Mouse (Mus musculus) heart, postnatal 0 days (tissue): ENCODE results near the gene Fam206a. TPM values are rescaled to one million over a fixed set of nuclear protein-coding genes. Genes with fewer than 3 reads are reported as not detected.
A peak's percentile ranks its signal among the peaks of the same experiment; 100 is the strongest.

Source experiments
- ATAC-seq: fragments of 200-750 bp; cut with Nextera tagmentation; 2 replicates; pipeline ENCODE4 v1.8.0; 2017; ENCODE audit warnings: low read depth, moderate number of reproducible peaks, moderate library complexity; ENCODE audit not compliant: insufficient read depth
- DNase-seq: peaks from one replicate; pipeline ENCODE4 v3.0.0-alpha.2; 2016; ENCODE audit warnings: low spot score
- H3K27ac ChIP-seq: fragments of 300-500 bp; sonication (generic); 2 replicates; pipeline ENCODE4 v1.5.1; 2014; ENCODE audit warnings: low read depth, mild to moderate bottlenecking
- H3K27me3 ChIP-seq: fragments of 300-500 bp; sonication (generic); 2 replicates; pipeline ENCODE4 v1.6.1; 2014; ENCODE audit warnings: low read length, mixed read lengths; ENCODE audit not compliant: control insufficient read depth, insufficient read depth
- H3K36me3 ChIP-seq: fragments of 300-500 bp; sonication (generic); replicated peaks from 2 replicates; pipeline ENCODE4 v1.6.1; 2014; ENCODE audit warnings: low read length, mixed read lengths; ENCODE audit not compliant: control insufficient read depth, insufficient read depth
- H3K4me1 ChIP-seq: fragments of 300-500 bp; sonication (generic); 2 replicates; pipeline ENCODE4 v1.6.1; 2014; ENCODE audit warnings: antibody characterized with exemption; ENCODE audit not compliant: control insufficient read depth, insufficient read depth
- H3K4me2 ChIP-seq: fragments of 300-500 bp; sonication (generic); 2 replicates; pipeline ENCODE4 v1.6.1; 2014; ENCODE audit warnings: low read depth, mild to moderate bottlenecking, low read length, moderate library complexity
- H3K4me3 ChIP-seq: fragments of 300-500 bp; sonication (generic); 2 replicates; pipeline ENCODE4 v1.5.1; 2014; ENCODE audit warnings: low read depth, low read length
- H3K9ac ChIP-seq: fragments of 300-500 bp; sonication (generic); replicated peaks from 2 replicates; pipeline ENCODE4 v1.6.1; 2014; ENCODE audit warnings: low read depth, low read length, mixed read lengths
- H3K9me3 ChIP-seq: fragments of 300-500 bp; sonication (generic); replicated peaks from 2 replicates; pipeline ENCODE4 v1.6.1; 2016; ENCODE audit warnings: low read length; ENCODE audit not compliant: control insufficient read depth
- CTCF ChIP-seq: IDR thresholded peaks from 2 replicates; pipeline ENCODE4 v1.5.1; 2016; ENCODE audit warnings: antibody characterized with exemption, control low read depth, low read depth
- EP300 ChIP-seq: IDR thresholded peaks from 2 replicates; pipeline ENCODE4 v1.6.1; 2016; ENCODE audit warnings: antibody characterized with exemption, low read depth
- whole genome bisulfite sequencing: fragments of 180-500 bp; shearing (Covaris S2); extraction: QIAGEN DNeasy Blood & Tissue Kit; methylation state at CpG from one replicate; pipeline ENCODE4 v1.1.7; 2014; 5-methylcytosine and 5-hydroxymethylcytosine counted together
- polyA plus RNA-seq: library from polyadenylated mRNA; unstranded; fragments of >200 nt; fragmentation: Nextera tagmentation; extraction: Ambion mirVana; gene quantifications from 2 replicates; pipeline ENCODE4 v1.2.1, GENCODE M21; 2015
- total RNA-seq: library from RNA; depleted of rRNA; stranded (reverse); fragments of >200 nt; gene quantifications from 2 replicates; pipeline ENCODE4 v1.2.3, GENCODE M21; 2014; ENCODE audit warnings: low replicate concordance; rRNA removed

The Fam206a gene
- total RNA-seq (0.89 and 3.9 TPM in 2 replicates), polyA plus RNA-seq (4.0 and 4.2 TPM in 2 replicates)

DNA sequence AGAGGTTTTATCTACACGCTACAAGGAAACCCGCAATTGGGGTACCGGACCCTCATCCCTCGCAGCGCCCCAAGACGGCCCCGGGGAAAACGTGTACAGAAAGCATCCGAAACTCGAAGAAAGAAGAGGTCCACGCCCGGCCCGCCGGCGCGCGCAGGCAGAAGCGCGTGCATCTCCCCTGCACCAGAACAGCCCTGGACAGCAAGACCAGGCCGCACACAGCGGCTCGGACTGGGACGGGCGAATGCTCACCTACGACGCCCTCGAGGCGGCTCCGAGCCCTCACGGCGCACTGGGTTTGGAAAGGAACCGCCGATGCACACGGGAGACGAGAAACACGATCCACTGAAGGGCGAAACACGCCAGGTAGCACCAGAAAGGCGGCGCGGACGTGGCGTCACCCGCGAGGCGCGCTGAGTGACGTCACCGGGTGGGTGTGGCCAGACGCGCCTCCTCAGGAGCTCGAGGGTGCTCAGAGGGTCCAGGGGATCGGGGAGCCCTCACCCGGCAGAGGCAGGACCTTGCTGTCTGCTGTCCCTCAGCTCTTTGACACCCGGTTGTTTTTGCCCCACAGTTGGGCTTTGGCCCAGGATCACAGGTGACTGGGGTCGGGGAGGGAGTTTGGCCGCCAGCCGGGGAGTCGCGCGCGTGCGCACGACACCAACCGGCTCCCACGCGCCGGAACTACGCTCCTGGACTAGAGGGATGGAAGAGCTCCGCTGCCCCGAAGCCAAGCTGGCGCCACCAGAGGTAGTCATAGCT is at the start of gene Fam206a, which contains the start of gene Elp1:
Fam206a (plus strand) TSS at position 439 of the 762 bp plus-strand sequence.
Elp1 (minus strand) TSS at position 425 of the 762 bp plus-strand sequence.
- peaks cover 43% of the 10 kb centered on the region for H3K36me3 ChIP-seq
- no peaks in the 10 kb centered on the region for H3K27me3 ChIP-seq
- peak within 1 kb of the TSS; percentile 78 for H3K9ac ChIP-seq
- peak within 1 kb of the TSS; percentile 62 for H3K27ac ChIP-seq
- under 1% methylated on average over 72 of the region's 72 CpGs for WGBS
- ATAC-seq (peak; percentile 95), DNase-seq (peak; percentile 79)
- H3K4me3 ChIP-seq: peak within 1 kb of the TSS; percentile 86
- no peaks in the 10 kb centered on the region for H3K9me3 ChIP-seq
- TF ChIP-seq CTCF (no peak), EP300 (no peak)
- H3K4me1 ChIP-seq: peaks cover 18% of the 10 kb centered on the region
- peak within 1 kb of the TSS; percentile 91 for H3K4me2 ChIP-seq

- Histone ChIP-seq H3K4me3 (no peak overlapping the region), H3K4me1 (no peaks in the 10 kb centered on the region), H3K9ac (no peak overlapping the region), H3K27ac (no peak overlapping the region), H3K36me3 (peaks cover 89% of the 10 kb centered on the region), H3K9me3 (no peaks in the 10 kb centered on the region), H3K27me3 (no peaks in the 10 kb centered on the region), H3K4me2 (no peak overlapping the region)
- ATAC-seq (no peak), DNase-seq (no peak)
- WGBS: 87% methylated on average over 5 of the region's 5 CpGs
- TF ChIP-seq EP300 (no peak), CTCF (no peak)
Observed at GRCm38 (mm10) chr4:56756021-56756420, 46.1 kb upstream of the Fam206a start.

- 89% methylated on average over 10 of the region's 10 CpGs for WGBS
- no peak for TF ChIP-seq EP300
- no peak for TF ChIP-seq CTCF
- Histone ChIP-seq H3K4me2 (no peak overlapping the region), H3K36me3 (peaks cover 84% of the 10 kb centered on the region), H3K27me3 (no peaks in the 10 kb centered on the region), H3K27ac (no peak overlapping the region), H3K9me3 (no peaks in the 10 kb centered on the region), H3K4me1 (no peaks in the 10 kb centered on the region), H3K9ac (no peak overlapping the region), H3K4me3 (no peak overlapping the region)
- no peak for DNase-seq
- no peak for ATAC-seq
Observed at GRCm38 (mm10) chr4:56756966-56757600, 45.1 kb upstream of the Fam206a start.

GRCm38 (mm10) chr4:56757693-56758092 is 44.5 kb upstream of the Fam206a start:
- no peaks in the 10 kb centered on the region for H3K4me1 ChIP-seq
- WGBS: 89% methylated on average over 1 of the region's 1 CpGs

DNA sequence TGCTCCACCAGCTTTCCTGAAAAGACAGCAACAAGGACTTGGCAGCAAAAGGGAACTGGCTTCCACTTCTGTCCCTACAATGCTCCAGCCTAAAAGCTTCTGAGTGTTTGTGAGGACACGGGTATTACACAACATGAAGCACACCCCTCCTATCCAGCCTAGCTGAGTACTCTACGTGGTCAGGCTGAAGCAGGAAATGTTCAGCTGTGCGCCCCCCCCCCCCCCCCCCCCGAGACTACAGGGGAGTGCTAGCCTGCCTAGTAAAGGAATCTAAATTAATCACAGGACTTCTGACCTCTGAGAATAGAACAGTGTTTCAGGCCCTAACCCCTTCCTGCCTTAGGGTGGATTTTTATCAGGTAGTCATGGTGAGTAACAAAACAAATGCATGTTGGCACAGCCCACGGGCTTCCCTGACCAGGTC is 34.3 kb upstream of the Fam206a start:
- no peak for TF ChIP-seq CTCF
- no peak for TF ChIP-seq EP300
- no peak overlapping the region for H3K4me3 ChIP-seq
- H3K36me3 ChIP-seq: peaks cover 85% of the 10 kb centered on the region
- DNase-seq (no peak), ATAC-seq (peak; percentile 64)
- no peaks in the 10 kb centered on the region for H3K27me3 ChIP-seq
- H3K9me3 ChIP-seq: no peaks in the 10 kb centered on the region
- H3K4me1 ChIP-seq: no peaks in the 10 kb centered on the region
- peak overlapping the region; percentile 30; the same call in 1 of the 2 replicates for H3K27ac ChIP-seq
- H3K4me2 ChIP-seq: no peak overlapping the region
- H3K9ac ChIP-seq: no peak overlapping the region
- WGBS: 25% methylated on average over 5 of the region's 5 CpGs

More at GRCm38 (mm10) chr4:56757693-56758092, 44.5 kb upstream of the Fam206a start:
- DNase-seq: no peak
- Histone ChIP-seq H3K36me3 (peaks cover 88% of the 10 kb centered on the region), H3K9ac (no peak overlapping the region), H3K27me3 (no peaks in the 10 kb centered on the region), H3K9me3 (no peaks in the 10 kb centered on the region), H3K27ac (no peak overlapping the region), H3K4me2 (no peak overlapping the region), H3K4me3 (no peak overlapping the region)
- TF ChIP-seq EP300 (no peak), CTCF (no peak)
- ATAC-seq: no peak
